Mouse (Mus musculus): ENCODE measurements around the gene Trmt1l.
"Not testable (repeated sequence)": the region's sequence is repeated elsewhere in the genome, so short reads cannot be mapped to it uniquely, and the experiment has no call there.

Gene Trmt1l

GRCm38 (mm10) chr1:151428263-151429221, at the start of gene Trmt1l, which contains the start of gene Swt1:
TSS of gene Trmt1l (plus strand) at chr1:151428542.
TSS of gene Swt1 (minus strand) at chr1:151428455.
- peak; percentile 99 for DNase-seq

GRCm38 (mm10) chr1:151390029-151390428, 38.3 kb upstream of the Trmt1l start:
- peak in 1 of 2 experiments; percentile 15 for DNase-seq

GRCm38 (mm10) chr1:151409827-151410226, 18.5 kb upstream of the Trmt1l start:
- no peak for DNase-seq

- DNase-seq: peak in 1 of 2 experiments; percentile 16
These were observed 6.2 kb upstream of the Trmt1l start for GRCm38 (mm10) chr1:151422178-151422577.

GRCm38 (mm10) chr1:151426947-151427600, 1.3 kb upstream of the Trmt1l start:
- peak; percentile 10 to 57 for DNase-seq

GRCm38 (mm10) chr1:151427888-151428262, 467 bp upstream of the Trmt1l start:
- DNase-seq: no peak

GRCm38 (mm10) chr1:151429316-151429715, 974 bp downstream of the Trmt1l start:
- no peak for DNase-seq

GRCm38 (mm10) chr1:151435431-151435830, 7.1 kb downstream of the Trmt1l start:
- DNase-seq: no peak

GRCm38 (mm10) chr1:151449866-151450265, 21.5 kb downstream of the Trmt1l start:
- DNase-seq: no peak

GRCm38 (mm10) chr1:151450851-151451250, 22.5 kb downstream of the Trmt1l start:
- no peak for DNase-seq

- no peak for DNase-seq
These were observed 23.6 kb downstream of the Trmt1l start for GRCm38 (mm10) chr1:151451946-151452345.

- DNase-seq: no peak
These were observed 28.7 kb downstream of the Trmt1l start for GRCm38 (mm10) chr1:151457087-151457486.

GRCm38 (mm10) chr1:151461265-151461664, 32.9 kb downstream of the Trmt1l start:
- DNase-seq: no peak

GRCm38 (mm10) chr1:151464914-151465313, 36.6 kb downstream of the Trmt1l start:
- DNase-seq: no peak

GRCm38 (mm10) chr1:151466571-151466970, 38.2 kb downstream of the Trmt1l start:
- DNase-seq: no peak

GRCm38 (mm10) chr1:151471429-151471828, 43.1 kb downstream of the Trmt1l start:
- no peak for DNase-seq

- not testable (repeated sequence) for DNase-seq
These were observed 44.0 kb downstream of the Trmt1l start for GRCm38 (mm10) chr1:151472386-151472785.

GRCm38 (mm10) chr1:151482497-151482896, 54.2 kb downstream of the Trmt1l start:
- no peak for DNase-seq

GRCm38 (mm10) chr1:151483568-151483967, 55.2 kb downstream of the Trmt1l start:
- DNase-seq: no peak

- DNase-seq: no peak
These were observed 56.4 kb downstream of the Trmt1l start for GRCm38 (mm10) chr1:151484754-151485153.

GRCm38 (mm10) chr1:151489806-151490205, 61.5 kb downstream of the Trmt1l start:
- DNase-seq: peak in 1 of 2 experiments; percentile 22

- no peak for DNase-seq
These were observed 64.1 kb downstream of the Trmt1l start for GRCm38 (mm10) chr1:151492419-151492818.

- no peak for DNase-seq
These were observed 65.5 kb downstream of the Trmt1l start for GRCm38 (mm10) chr1:151493826-151494225.

GRCm38 (mm10) chr1:151494711-151495110, 66.4 kb downstream of the Trmt1l start:
- no peak for DNase-seq
